Mouse (Mus musculus): Measurements from ENCODE around the gene Itgb2.

DNA sequence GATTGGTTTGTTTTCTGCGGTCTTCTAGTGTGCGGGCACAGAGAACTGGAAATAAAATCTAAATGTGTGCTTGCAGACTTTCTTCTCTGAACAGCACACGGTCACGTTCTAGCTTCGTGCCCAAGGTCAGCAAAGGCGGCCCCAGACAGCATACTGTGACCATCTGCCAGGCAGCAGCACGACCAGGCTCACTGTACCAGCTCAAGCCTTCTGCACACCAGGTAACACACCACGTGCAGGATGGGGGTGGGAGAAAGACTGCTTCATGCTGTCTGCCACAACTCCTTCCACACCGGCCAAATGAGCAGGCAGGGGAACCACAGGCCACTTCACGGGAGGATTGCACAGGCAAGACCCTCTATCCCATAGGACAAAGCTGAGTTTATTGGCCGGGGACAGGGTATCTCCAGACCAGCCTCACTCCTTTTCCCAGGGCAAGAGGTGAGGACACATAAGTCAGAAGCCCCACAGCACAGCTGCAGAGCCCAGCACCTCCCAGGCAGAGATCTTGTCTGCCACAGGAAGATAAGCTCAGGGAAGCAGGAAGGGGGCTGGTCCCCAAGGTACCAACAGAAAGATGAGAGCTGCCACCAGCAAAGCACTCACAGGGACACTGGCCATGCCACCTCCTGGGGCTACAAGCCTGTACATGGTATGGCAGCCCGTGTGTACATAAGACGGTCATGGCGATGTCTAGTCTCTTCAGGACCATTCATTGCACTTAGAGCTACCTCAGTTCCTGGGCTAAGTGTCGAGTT, 19.6 kb upstream of the Itgb2 start:
- TF ChIP-seq CTCF (IDR thresholded peaks at IDR 0.05; ENCODE audit: low read depth) (no peak), EP300 (IDR thresholded peaks at IDR 0.05; ENCODE audit: low read depth) (no peak)
